Mouse (Mus musculus) neutrophil, adult 83 days (primary cell): ENCODE measurements around the gene Eme2. TPM values are rescaled to one million over a fixed set of nuclear protein-coding genes. Genes with fewer than 3 reads are reported as not detected.

Experiments used
- total RNA-seq, 2 experiments: library from RNA; stranded (reverse); gene quantifications; one replicate each; pipeline ENCODE4 v1.2.4; 2023

Gene Eme2
- 10 to 100 TPM; 11.7 to 16.5 TPM for total RNA-seq

DNA sequence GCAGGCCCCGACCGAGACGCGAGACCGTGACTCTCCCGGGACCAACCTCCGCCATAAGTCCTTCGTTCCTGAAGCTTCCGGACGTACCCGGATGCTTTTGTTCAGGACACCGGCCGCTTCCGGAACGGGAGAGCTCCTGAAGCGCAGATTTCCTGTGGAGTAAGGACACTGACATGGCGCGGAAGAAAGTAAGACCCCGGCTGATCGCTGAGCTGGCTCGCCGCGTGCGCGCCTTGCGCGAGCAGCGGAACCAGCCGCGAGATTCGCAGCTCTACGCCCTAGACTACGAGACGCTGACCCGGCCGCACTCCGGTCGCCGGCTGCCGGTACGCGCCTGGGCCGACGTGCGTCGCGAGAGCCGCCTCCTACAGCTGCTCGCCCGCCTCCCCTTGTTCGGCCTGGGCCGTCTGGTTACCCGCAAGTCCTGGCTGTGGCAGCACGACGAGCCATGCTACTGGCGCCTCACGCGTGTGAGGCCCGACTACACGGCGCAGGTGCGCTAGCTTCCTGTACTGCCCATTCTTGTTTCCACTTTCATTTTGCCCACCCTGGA lies at the start of gene Eme2, which contains the start of gene Mrps34:
Gene Eme2, minus strand, starts transcription at position 93 of the 553 bp plus-strand sequence.
Gene Mrps34, plus strand, starts transcription at position 122 of the 553 bp plus-strand sequence.

DNA sequence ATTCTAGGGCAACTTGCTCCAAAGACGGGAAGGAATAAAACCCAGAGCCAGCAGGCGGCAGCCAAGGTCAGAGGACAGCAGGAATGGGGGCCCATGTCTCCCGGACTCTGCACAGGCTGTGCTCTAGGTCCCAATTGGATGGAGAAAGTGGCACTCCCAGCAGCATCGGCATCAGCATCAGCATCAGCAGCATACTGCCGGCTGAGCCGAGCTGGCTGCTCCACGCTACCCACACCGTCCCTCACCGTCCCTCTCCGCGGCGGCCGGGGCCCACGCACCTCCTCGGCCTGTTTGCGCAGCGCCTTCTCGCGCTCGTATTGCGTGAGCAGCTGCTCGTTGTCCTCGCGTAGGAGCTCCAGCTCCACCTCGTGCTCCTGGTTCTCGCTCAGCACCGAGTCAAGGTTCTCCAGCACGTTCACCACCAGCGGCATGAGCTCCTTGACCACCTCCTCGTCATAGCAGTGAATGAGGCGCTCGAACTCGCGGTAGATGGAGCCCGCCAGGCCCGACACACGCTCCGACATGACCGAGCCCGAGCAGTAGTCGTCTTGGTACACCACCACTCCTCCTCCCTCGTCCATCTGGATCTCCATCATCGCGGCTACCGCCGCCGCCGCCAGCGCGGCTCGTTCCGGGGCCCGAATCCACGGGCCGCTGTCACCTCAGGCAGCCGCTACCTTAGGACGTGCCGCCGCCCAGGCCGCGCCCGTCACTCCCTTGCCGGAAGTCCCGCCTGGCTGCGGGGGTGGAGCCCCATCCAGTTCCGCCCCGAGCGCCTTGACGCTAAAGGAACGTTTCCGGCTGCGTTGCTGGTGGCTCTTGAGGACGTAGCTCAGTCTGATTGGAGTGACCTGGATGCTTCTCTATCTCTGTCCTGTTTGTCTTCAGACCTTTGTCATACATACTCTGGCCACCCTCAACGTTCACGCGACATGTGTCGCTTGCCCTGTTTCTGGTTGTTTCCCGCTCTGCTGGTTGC lies 41.7 kb upstream of the Eme2 start, which contains the start of gene Mapk8ip3:
Gene Mapk8ip3, minus strand, starts transcription at position 719 of the 979 bp plus-strand sequence.

DNA sequence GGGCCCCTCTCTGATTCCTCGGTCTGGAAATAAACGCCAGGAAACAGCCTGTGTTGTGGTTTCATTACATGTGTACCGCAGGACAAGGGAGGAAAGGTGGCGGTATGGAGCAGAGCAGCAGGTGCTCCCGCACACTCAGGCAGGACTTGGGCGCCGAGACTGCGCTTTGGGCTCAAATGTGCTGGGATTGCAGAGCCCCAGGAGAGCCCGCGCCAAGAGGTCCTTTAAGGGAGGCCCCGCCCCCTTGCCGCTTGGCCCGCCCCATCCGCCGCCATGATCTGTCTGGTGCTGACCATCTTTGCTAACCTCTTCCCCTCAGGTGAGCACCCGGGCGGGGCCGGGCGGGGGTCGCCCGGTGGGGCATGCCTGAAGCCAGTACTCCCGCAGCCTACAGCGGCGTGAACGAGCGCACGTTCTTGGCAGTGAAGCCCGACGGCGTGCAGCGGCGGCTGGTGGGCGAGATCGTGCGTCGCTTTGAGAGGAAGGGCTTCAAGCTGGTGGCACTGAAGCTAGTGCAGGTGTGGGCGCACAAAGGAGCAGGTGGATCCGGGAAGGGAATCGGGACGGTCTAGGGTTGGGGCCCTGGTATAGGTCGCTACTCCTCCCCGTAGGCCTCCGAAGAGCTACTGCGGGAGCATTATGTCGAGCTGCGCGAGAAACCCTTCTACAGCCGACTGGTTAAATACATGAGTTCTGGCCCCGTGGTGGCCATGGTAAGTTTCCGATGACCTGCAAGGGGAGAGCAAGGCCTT lies 1.5 kb upstream of the Eme2 start, which contains the start of gene Nme3:
Gene Nme3, plus strand, starts transcription at position 260 of the 752 bp plus-strand sequence.

DNA sequence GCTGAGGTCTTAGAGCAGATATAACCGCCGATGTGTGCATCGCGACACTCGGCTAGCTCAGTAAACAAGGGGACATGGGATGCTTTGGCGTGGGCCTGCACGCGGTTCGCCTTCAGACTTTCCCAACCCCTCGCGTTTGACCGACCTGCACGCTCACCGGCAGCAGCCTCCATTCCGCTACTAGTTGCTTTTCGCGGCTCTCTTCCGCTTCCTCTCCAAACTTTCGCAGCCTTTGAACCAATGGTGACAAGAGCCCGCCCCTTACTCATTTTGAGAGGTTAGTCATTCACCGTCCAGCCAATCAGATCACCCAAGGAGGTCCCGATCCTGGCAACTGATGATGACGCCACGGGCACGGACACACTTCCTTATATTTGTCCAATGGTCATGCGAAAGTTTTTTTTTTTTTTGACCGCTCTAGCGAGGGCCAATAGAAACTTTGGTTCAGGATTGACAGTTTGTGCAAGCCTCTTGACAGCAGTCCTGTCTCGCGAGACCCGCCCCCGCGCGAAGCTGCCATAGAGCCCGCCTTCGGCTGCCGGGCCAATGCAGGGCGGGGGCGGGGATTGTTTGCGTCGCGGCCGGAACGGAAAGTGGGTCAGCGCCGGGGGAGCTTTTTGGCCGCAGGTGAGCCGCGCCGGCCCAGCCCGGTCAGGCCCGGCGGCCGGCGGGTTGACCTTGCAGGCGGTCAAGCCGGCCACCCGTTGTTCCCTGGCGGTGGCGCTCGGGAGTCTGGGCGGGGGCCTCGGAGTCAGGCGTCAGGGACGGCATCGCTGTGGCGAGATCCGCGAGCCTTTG lies 8.6 kb downstream of the Eme2 start, which contains the start of the genes Nubp2 and Spsb3:
Gene Nubp2, minus strand, starts transcription at position 216 of the 798 bp plus-strand sequence.
Gene Spsb3, plus strand, starts transcription at position 510 of the 798 bp plus-strand sequence.

DNA sequence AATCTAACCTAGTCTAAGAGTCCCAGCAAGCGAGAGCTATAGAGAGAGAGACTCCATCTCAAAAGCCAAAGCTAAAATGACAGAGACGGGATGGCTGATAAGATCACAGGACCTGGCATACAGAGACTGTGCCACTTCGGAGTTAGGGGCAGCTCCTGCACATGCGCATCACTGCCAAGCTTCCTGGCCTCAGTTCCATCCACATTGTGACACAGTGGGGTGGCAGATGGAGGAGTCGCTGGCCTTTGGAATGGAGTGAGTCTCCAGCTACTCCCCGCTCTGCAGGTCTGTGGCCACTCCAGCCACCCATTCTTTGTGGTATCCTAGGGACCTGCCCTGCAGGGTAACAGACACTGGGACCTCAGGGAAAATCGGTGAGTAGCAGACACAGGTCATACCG lies 29.1 kb downstream of the Eme2 start, which contains the start of gene Igfals:
Gene Igfals, plus strand, starts transcription at position 222 of the 400 bp plus-strand sequence.

DNA sequence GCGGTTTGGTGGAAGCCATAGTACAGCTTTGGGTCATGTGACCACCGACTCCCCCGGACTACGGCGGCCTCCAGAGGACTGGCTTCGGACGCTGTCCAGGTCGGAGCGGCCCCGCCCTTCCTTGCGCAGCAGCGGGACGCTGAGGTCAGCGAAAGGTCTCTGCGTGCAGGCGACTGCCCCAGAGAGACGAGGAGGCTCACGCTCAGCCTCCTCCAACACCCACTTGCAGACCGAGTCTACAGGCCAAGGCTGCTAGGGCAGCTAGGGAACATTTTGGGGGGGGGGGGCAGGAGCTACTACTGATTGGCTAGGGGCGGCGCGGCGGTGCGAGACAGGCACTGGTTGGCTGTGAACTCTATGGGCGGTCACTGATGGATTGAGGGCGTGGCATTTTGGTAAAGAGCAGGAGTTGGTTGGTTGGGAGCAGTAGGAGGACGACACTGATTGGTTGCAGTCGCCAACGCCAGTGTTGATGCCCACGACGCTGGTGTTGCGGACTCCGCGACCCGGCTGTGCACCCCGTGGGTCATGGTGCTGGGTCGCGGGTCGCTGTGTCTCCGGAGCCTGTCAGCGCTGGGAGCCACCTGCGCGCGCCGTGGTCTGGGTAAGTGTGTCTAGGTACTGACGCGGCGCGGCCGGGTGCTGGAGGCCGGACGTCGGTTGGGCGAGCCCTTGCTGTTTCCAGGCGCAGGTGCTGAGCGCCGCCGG lies 44.7 kb downstream of the Eme2 start, which contains the start of gene Fahd1:
Gene Fahd1, minus strand, starts transcription at position 300 of the 708 bp plus-strand sequence.

DNA sequence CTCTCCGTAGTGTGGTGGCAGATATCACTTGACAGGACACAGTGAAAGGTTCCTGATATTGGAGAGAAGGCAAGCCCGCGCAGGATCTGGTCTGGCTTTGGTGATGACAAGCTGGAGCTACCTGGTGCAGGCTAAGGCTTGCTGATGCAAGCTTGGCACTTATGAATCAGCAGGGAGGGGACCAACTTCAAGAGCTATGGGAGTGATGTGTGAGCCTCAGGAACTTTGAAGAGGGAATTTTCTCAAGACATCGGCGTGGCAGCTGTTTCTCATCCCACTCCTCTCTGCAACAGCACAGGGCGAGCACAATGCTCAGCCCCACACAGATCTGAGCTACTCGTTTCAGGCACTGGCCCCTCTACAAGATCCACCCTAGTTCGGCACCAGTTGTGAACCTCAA lies 55.0 kb downstream of the Eme2 start, which contains the start of gene Hagh:
Gene Hagh, plus strand, starts transcription at position 302 of the 400 bp plus-strand sequence.

Other genes with a start within 250 kb of the Eme2 start
- gene Slc9a3r2, start 244.8 kb downstream of the Eme2 start, total RNA-seq: 1 to 10 TPM; 2.0 to 2.9 TPM
- gene Npw, start 236.6 kb downstream of the Eme2 start, total RNA-seq: not detected
- gene Zfp598, start 225.4 kb downstream of the Eme2 start, total RNA-seq: 10 to 100 TPM; 26.5 to 28.8 TPM
- gene Syngr3, start 205.1 kb downstream of the Eme2 start, total RNA-seq: under 1 TPM in 1 of 2 experiments, not detected in 1; 0.20 TPM
- gene Gfer, start 198.9 kb downstream of the Eme2 start, total RNA-seq: 1 to 10 TPM; 7.9 to 9.0 TPM
- 1 to 10 TPM; 1.8 to 2.2 TPM for gene Noxo1, start 198.9 kb downstream of the Eme2 start, total RNA-seq
- 10 to 100 TPM; 12.1 to 16.7 TPM for gene Tbl3, start 187.4 kb downstream of the Eme2 start, total RNA-seq
- not detected for gene Rnf151, start 177.0 kb downstream of the Eme2 start, total RNA-seq
- gene Rps2, start 177.0 kb downstream of the Eme2 start, total RNA-seq: 100 to 1,000 TPM; 644 to 709 TPM
- 10 to 100 TPM; 71.6 to 74.1 TPM for gene Ndufb10, start 170.6 kb downstream of the Eme2 start, total RNA-seq
- 1 to 10 TPM; 1.0 to 1.2 TPM for gene Rpl3l, start 167.3 kb downstream of the Eme2 start, total RNA-seq
- 1,000 to 10,000 TPM; 1,053 to 1,152 TPM for gene Msrb1, start 158.4 kb downstream of the Eme2 start, total RNA-seq
- gene Hs3st6, start 142.1 kb downstream of the Eme2 start, total RNA-seq: under 1 TPM in 1 of 2 experiments, not detected in 1; 0.66 TPM
- gene Meiob, start 90.8 kb downstream of the Eme2 start, total RNA-seq: not detected
- gene Hagh, start 54.9 kb downstream of the Eme2 start, total RNA-seq: 10 to 100 TPM; 49.6 to 49.7 TPM
- gene Fahd1, start 44.7 kb downstream of the Eme2 start, total RNA-seq: 1 to 10 TPM; 5.1 to 6.5 TPM
- under 1 TPM; 0.15 to 0.42 TPM for gene Igfals, start 29.1 kb downstream of the Eme2 start, total RNA-seq
- gene Nubp2, start 8.7 kb downstream of the Eme2 start, total RNA-seq: 10 to 100 TPM; 36.0 to 39.5 TPM
- 10 to 100 TPM; 20.6 to 24.6 TPM for gene Spsb3, start 8.4 kb downstream of the Eme2 start, total RNA-seq
- 10 to 100 TPM; 14.6 to 18.9 TPM for gene Mrps34, start within 50 bp of the Eme2 start, total RNA-seq
- gene Nme3, start 1.4 kb upstream of the Eme2 start, total RNA-seq: 10 to 100 TPM; 15.6 to 23.0 TPM
- gene Mapk8ip3, start 41.9 kb upstream of the Eme2 start, total RNA-seq: 10 to 100 TPM; 61.9 to 68.8 TPM
- gene Jpt2, start 65.6 kb upstream of the Eme2 start, total RNA-seq: 10 to 100 TPM; 36.4 to 38.8 TPM
- gene Cramp1l, start 120.7 kb upstream of the Eme2 start, total RNA-seq: 10 to 100 TPM; 29.6 to 30.1 TPM
- 10 to 100 TPM; 13.2 to 21.9 TPM for gene Ift140, start 121.0 kb upstream of the Eme2 start, total RNA-seq
- gene Tmem204, start 188.5 kb upstream of the Eme2 start, total RNA-seq: not detected
- gene Telo2, start 220.9 kb upstream of the Eme2 start, total RNA-seq: 10 to 100 TPM; 10.4 to 11.8 TPM
- not detected for gene Ptx4, start 225.7 kb upstream of the Eme2 start, total RNA-seq
- 10 to 100 TPM; 27.5 to 31.4 TPM for gene Clcn7, start 238.3 kb upstream of the Eme2 start, total RNA-seq